Mouse (Mus musculus): ENCODE data around the gene Zfp454. TPM values are rescaled to one million over a fixed set of nuclear protein-coding genes. Genes with fewer than 3 reads are reported as not detected.

The Zfp454 gene
- polyA plus RNA-seq, 1 experiment: not detected

DNA sequence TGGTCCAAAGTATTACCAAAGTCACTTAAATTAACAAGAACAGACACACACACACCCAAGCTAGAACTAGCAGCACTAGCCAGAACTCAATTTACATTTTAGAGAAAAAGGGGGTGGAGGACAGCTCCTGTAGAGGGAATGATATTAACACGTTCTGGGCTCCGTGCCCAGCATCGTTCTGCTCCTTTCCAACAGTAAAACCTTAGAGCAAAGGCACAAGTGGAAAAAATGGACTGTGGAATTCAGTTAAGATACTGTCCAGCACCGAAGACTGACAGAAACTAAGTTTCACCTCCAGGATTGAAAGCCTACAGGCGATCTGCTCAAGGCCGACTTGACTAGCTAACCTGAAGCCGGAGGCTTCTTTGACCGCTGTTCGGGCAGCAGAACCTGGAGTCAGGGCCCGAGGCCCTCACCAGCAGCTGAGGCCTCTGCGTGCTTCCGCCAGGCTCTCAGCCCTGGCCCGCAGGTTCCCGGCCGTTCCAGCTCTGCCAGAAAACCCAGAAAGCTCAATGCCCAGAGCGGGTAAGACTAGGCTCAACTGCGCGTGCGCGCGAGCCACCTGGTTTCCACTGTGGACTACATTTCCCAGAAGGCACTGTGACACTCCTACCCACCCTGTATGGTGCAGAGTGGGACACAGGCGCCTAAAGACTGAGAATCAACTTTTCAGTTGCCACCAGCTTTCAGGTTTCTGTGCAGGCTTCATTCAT lies 46.3 kb downstream of the Zfp454 start, which contains the start of gene Zfp879:
TSS of gene Zfp879 (minus strand) at position 530 of the 713 bp plus-strand sequence.
- no peak within 1 kb of the TSS for H3ac ChIP-seq (ENCODE audit: control insufficient read depth, insufficient read length, low read depth)
- H3K27me3 ChIP-seq (ENCODE audit: control insufficient read depth, insufficient read depth, insufficient read length): peaks cover 15% of the 10 kb centered on the region
- no peak for TF ChIP-seq CEBPB (IDR thresholded peaks at IDR 0.05; ENCODE audit: low read depth)
- TF ChIP-seq MAX (IDR thresholded peaks at IDR 0.05): no peak
- TF ChIP-seq MYOD1 (IDR thresholded peaks at IDR 0.05; ENCODE audit: control insufficient read depth, insufficient read length, low read depth): no peak
- TF ChIP-seq USF1 (IDR thresholded peaks at IDR 0.05; ENCODE audit: low read depth): no peak
- TF ChIP-seq FOSL1 (IDR thresholded peaks at IDR 0.05; ENCODE audit: insufficient read depth, low read length, poor library complexity, severe bottlenecking): no peak
- no peak for TF ChIP-seq MYOG (IDR thresholded peaks at IDR 0.05; ENCODE audit: control insufficient read depth, extremely low read depth, insufficient read length)
- TF ChIP-seq CTCF (IDR thresholded peaks at IDR 0.05; ENCODE audit: control insufficient read depth, insufficient read depth, insufficient read length): no peak
- no peaks in the 10 kb centered on the region for H3K36me3 ChIP-seq (ENCODE audit: control insufficient read depth, insufficient read depth)
- H3K79me3 ChIP-seq (ENCODE audit: low read depth): no peaks in the 10 kb centered on the region
- H3K4me3 ChIP-seq (ENCODE audit: insufficient read depth, poor library complexity, severe bottlenecking): no peak within 1 kb of the TSS
- no peaks in the 10 kb centered on the region for H3K79me2 ChIP-seq (ENCODE audit: control insufficient read depth, insufficient read depth)

DNA sequence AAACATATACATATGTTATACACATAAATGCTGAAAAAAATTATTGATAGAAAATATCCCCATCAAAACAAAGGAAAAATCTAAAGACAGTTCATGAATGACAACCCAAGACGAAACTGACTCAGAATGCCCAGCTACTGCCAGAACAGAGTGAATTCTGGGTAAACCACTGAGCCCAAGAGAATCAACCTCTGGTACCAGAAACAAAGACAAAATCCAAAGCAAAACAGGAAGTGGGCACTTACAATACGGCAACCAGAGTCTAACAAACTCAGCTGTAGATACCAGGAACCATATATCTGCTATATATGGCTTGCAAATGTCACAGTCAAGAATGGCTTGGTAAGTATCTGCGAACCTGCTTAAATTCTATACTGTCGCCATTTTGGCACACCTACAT lies 51.7 kb downstream of the Zfp454 start:
- Histone ChIP-seq H3K36me3 (ENCODE audit: control insufficient read depth, insufficient read depth) (no peaks in the 10 kb centered on the region), H3K79me3 (ENCODE audit: low read depth) (no peaks in the 10 kb centered on the region), H3K27me3 (ENCODE audit: control insufficient read depth, insufficient read depth, insufficient read length) (peaks cover 3% of the 10 kb centered on the region), H3ac (ENCODE audit: control insufficient read depth, insufficient read length, low read depth) (no peak overlapping the region), H3K79me2 (ENCODE audit: control insufficient read depth, insufficient read depth) (no peaks in the 10 kb centered on the region), H3K4me3 (ENCODE audit: insufficient read depth, poor library complexity, severe bottlenecking) (no peak overlapping the region)
- TF ChIP-seq MYOG (IDR thresholded peaks at IDR 0.05; ENCODE audit: control insufficient read depth, extremely low read depth, insufficient read length) (no peak), CEBPB (IDR thresholded peaks at IDR 0.05; ENCODE audit: low read depth) (no peak), USF1 (IDR thresholded peaks at IDR 0.05; ENCODE audit: low read depth) (no peak), MYOD1 (IDR thresholded peaks at IDR 0.05; ENCODE audit: control insufficient read depth, insufficient read length, low read depth) (no peak), CTCF (IDR thresholded peaks at IDR 0.05; ENCODE audit: control insufficient read depth, insufficient read depth, insufficient read length) (no peak), FOSL1 (IDR thresholded peaks at IDR 0.05; ENCODE audit: insufficient read depth, low read length, poor library complexity, severe bottlenecking) (no peak), MAX (IDR thresholded peaks at IDR 0.05) (no peak)

DNA sequence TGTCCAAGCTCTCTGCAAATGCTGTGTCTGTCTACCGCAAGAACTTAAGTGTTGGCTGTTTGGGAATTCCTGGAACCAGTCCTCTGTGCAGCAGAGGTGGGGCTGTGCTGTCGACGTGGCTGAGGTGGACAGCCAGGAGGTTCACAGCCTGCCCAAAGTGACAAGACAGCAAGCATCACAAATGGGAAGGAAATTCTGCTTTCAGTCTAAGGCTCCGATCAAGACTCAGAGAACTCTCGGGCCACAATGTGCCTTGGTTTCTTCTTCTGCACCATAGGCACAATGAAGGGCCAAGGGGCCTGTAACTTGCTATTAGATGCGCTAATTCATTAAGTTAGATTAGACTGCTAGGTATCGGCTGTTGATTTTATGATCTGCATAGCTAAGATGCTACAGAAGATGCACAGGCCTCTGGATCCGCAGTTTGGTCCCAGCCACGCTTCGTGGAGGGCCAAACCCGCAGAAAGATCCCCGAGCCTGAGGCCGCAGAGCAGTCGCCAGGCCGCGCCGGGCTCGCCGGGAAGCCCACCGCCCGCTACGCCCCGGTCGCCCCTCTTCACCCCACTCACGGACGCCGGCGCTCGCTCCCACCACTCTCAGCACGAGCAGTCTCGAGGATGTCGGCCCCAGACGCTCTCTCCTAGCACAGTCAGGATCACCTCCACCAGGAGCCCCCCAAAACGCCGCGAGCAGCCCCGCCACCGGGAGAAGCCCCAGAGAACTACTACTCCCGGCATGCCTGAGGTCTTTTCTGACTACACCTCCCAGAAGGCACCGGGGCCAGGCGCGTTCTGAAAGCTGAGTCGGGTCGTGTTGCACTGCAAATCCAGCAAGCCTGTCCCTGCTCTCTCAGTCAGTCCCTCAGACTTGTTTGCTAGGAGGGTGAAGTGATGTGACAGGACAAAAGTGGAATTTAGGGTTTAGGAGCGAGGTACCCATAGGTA lies 60.2 kb downstream of the Zfp454 start, which contains the start of gene Zfp354c:
TSS of gene Zfp354c (minus strand) at position 715 of the 944 bp plus-strand sequence.
- TF ChIP-seq CTCF (IDR thresholded peaks at IDR 0.05; ENCODE audit: control insufficient read depth, insufficient read depth, insufficient read length): no peak
- no peak for TF ChIP-seq FOSL1 (IDR thresholded peaks at IDR 0.05; ENCODE audit: insufficient read depth, low read length, poor library complexity, severe bottlenecking)
- TF ChIP-seq MYOG (IDR thresholded peaks at IDR 0.05; ENCODE audit: control insufficient read depth, extremely low read depth, insufficient read length): no peak
- TF ChIP-seq CEBPB (IDR thresholded peaks at IDR 0.05; ENCODE audit: low read depth): no peak
- TF ChIP-seq MAX (IDR thresholded peaks at IDR 0.05): no peak
- TF ChIP-seq USF1 (IDR thresholded peaks at IDR 0.05; ENCODE audit: low read depth): no peak
- TF ChIP-seq MYOD1 (IDR thresholded peaks at IDR 0.05; ENCODE audit: control insufficient read depth, insufficient read length, low read depth): no peak
- H3K27me3 ChIP-seq (ENCODE audit: control insufficient read depth, insufficient read depth, insufficient read length): no peaks in the 10 kb centered on the region
- H3ac ChIP-seq (ENCODE audit: control insufficient read depth, insufficient read length, low read depth): peak within 1 kb of the TSS; percentile 87
- H3K4me3 ChIP-seq (ENCODE audit: insufficient read depth, poor library complexity, severe bottlenecking): peak within 1 kb of the TSS; percentile 82
- no peaks in the 10 kb centered on the region for H3K79me2 ChIP-seq (ENCODE audit: control insufficient read depth, insufficient read depth)
- no peaks in the 10 kb centered on the region for H3K79me3 ChIP-seq (ENCODE audit: low read depth)
- no peaks in the 10 kb centered on the region for H3K36me3 ChIP-seq (ENCODE audit: control insufficient read depth, insufficient read depth)

DNA sequence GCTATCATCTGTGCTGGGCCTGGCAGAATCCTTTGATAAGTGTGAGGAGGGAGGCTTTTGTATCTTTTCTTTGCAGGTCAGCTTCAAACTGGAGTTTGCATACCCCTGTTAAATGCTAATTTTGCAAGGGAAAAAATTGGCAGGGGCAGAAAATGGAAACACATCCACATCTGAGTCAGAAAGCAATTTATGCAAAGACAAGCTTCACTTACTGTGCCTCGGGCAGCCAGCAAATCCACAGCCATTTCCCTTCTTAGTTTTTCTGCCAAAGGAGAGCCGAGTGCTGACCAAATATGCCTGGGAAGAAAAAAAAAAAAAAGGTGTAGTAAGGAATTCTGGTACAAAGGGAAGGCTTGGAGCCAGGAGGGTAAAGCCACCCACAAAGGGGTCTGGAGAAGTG lies 61.2 kb downstream of the Zfp454 start:
- H3K79me2 ChIP-seq (ENCODE audit: control insufficient read depth, insufficient read depth): no peaks in the 10 kb centered on the region
- no peaks in the 10 kb centered on the region for H3K27me3 ChIP-seq (ENCODE audit: control insufficient read depth, insufficient read depth, insufficient read length)
- no peak overlapping the region for H3K4me3 ChIP-seq (ENCODE audit: insufficient read depth, poor library complexity, severe bottlenecking)
- TF ChIP-seq MYOG (IDR thresholded peaks at IDR 0.05; ENCODE audit: control insufficient read depth, extremely low read depth, insufficient read length) (no peak), CEBPB (IDR thresholded peaks at IDR 0.05; ENCODE audit: low read depth) (no peak), FOSL1 (IDR thresholded peaks at IDR 0.05; ENCODE audit: insufficient read depth, low read length, poor library complexity, severe bottlenecking) (no peak), MAX (IDR thresholded peaks at IDR 0.05) (no peak), MYOD1 (IDR thresholded peaks at IDR 0.05; ENCODE audit: control insufficient read depth, insufficient read length, low read depth) (no peak), CTCF (IDR thresholded peaks at IDR 0.05; ENCODE audit: control insufficient read depth, insufficient read depth, insufficient read length) (no peak), USF1 (IDR thresholded peaks at IDR 0.05; ENCODE audit: low read depth) (no peak)
- no peaks in the 10 kb centered on the region for H3K79me3 ChIP-seq (ENCODE audit: low read depth)
- H3ac ChIP-seq (ENCODE audit: control insufficient read depth, insufficient read length, low read depth): no peak overlapping the region
- no peaks in the 10 kb centered on the region for H3K36me3 ChIP-seq (ENCODE audit: control insufficient read depth, insufficient read depth)

Other genes with a start within 250 kb of the Zfp454 start
- 1.6 TPM for gene Zfp354c, start 59.9 kb downstream of the Zfp454 start, polyA plus RNA-seq (2012; fragmentation: generic; extraction: Trizol)
- gene Zfp879, start 46.1 kb downstream of the Zfp454 start, polyA plus RNA-seq (2012; fragmentation: generic; extraction: Trizol): 0.01 TPM
- gene Grm6, start 37.0 kb downstream of the Zfp454 start, polyA plus RNA-seq (2012; fragmentation: generic; extraction: Trizol): not detected
- 0.69 TPM for gene Zfp2, start 28.5 kb upstream of the Zfp454 start, polyA plus RNA-seq (2012; fragmentation: generic; extraction: Trizol)
- gene Zfp354b, start 44.0 kb upstream of the Zfp454 start, polyA plus RNA-seq (2012; fragmentation: generic; extraction: Trizol): 0.11 TPM
- not detected for gene 4933414I15Rik, start 56.1 kb upstream of the Zfp454 start, polyA plus RNA-seq (2012; fragmentation: generic; extraction: Trizol)
- not detected for gene Prop1, start 66.1 kb upstream of the Zfp454 start, polyA plus RNA-seq (2012; fragmentation: generic; extraction: Trizol)
- not detected for gene Olfr1378, start 78.9 kb upstream of the Zfp454 start, polyA plus RNA-seq (2012; fragmentation: generic; extraction: Trizol)
- not detected for gene Olfr1377, start 94.3 kb upstream of the Zfp454 start, polyA plus RNA-seq (2012; fragmentation: generic; extraction: Trizol)
- gene Olfr51, start 115.9 kb upstream of the Zfp454 start, polyA plus RNA-seq (2012; fragmentation: generic; extraction: Trizol): not detected
- not detected for gene Olfr54, start 126.6 kb upstream of the Zfp454 start, polyA plus RNA-seq (2012; fragmentation: generic; extraction: Trizol)
- not detected for gene Olfr1375, start 160.5 kb upstream of the Zfp454 start, polyA plus RNA-seq (2012; fragmentation: generic; extraction: Trizol)
- 0.88 TPM for gene Zfp354a, start 171.6 kb upstream of the Zfp454 start, polyA plus RNA-seq (2012; fragmentation: generic; extraction: Trizol)